Mouse (Mus musculus): ENCODE results near the gene Sacm1l.

- no peak for TF ChIP-seq CTCF (IDR thresholded peaks at IDR 0.05)
- no peak for TF ChIP-seq EP300 (IDR thresholded peaks at IDR 0.05)
Observed at GRCm38 (mm10) chr9:123479876-123480252, 49.7 kb upstream of the Sacm1l start.

Measured in lung, postnatal 0 days (tissue).